Mouse (Mus musculus): ENCODE measurements at regions not wholly inside any gene's neighbourhood (a gene's known extent, or its start where the extent isn't known, plus 50 kb on each side); places are given as distances from the start of the nearest gene placed in this dataset.

- H3K27ac ChIP-seq: no peak overlapping the region
- no peaks in the 10 kb centered on the region for H3K36me3 ChIP-seq
- no peak for DNase-seq (ENCODE audit: low spot score)
- H3K27me3 ChIP-seq (ENCODE audit: low read depth, poor library complexity, severe bottlenecking): no peaks in the 10 kb centered on the region
- no peaks in the 10 kb centered on the region for H3K9me3 ChIP-seq (replicated peaks)
- no peak overlapping the region for H3K4me3 ChIP-seq
- 0 out of 2 replicates have a peak, but pooled peaks cover under 1% of the 10 kb centered on the region for H3K4me1 ChIP-seq
- 91% methylated on average over 3 of the region's 3 CpGs for WGBS
Observed at GRCm38 (mm10) chr14:14607074-14607473, 95.0 kb upstream of the Slc4a7 start.

- no peak for DNase-seq (ENCODE audit: low spot score)
- WGBS: 49% methylated on average over 3 of the region's 3 CpGs
- Histone ChIP-seq H3K4me1 (0 out of 2 replicates have a peak, but pooled peaks cover 3% of the 10 kb centered on the region), H3K27ac (no peak overlapping the region), H3K4me3 (no peak overlapping the region), H3K36me3 (no peaks in the 10 kb centered on the region), H3K27me3 (ENCODE audit: low read depth, poor library complexity, severe bottlenecking) (no peaks in the 10 kb centered on the region), H3K9me3 (replicated peaks) (no peaks in the 10 kb centered on the region)
Observed at GRCm38 (mm10) chr14:14612245-14612644, 89.8 kb upstream of the Slc4a7 start.

GRCm38 (mm10) chr14:14620316-14620715 lies 81.8 kb upstream of the Slc4a7 start:
- DNase-seq (ENCODE audit: low spot score): no peak
- no peaks in the 10 kb centered on the region for H3K9me3 ChIP-seq (replicated peaks)

GRCm38 (mm10) chr14:14628673-14629072 lies 73.4 kb upstream of the Slc4a7 start:
- H3K4me3 ChIP-seq: no peak overlapping the region
- no peak overlapping the region for H3K27ac ChIP-seq
- no peak for DNase-seq (ENCODE audit: low spot score)
- no peaks in the 10 kb centered on the region for H3K9me3 ChIP-seq (replicated peaks)
- peaks cover 19% of the 10 kb centered on the region for H3K4me1 ChIP-seq
- WGBS: 75% methylated on average over 1 of the region's 1 CpGs
- no peaks in the 10 kb centered on the region for H3K27me3 ChIP-seq (ENCODE audit: low read depth, poor library complexity, severe bottlenecking)
- H3K36me3 ChIP-seq: no peaks in the 10 kb centered on the region

More at GRCm38 (mm10) chr14:14620316-14620715, 81.8 kb upstream of the Slc4a7 start:
- 87% methylated on average over 5 of the region's 5 CpGs for WGBS
- Histone ChIP-seq H3K36me3 (no peaks in the 10 kb centered on the region), H3K27ac (no peak overlapping the region), H3K4me3 (no peak overlapping the region), H3K27me3 (ENCODE audit: low read depth, poor library complexity, severe bottlenecking) (no peaks in the 10 kb centered on the region), H3K4me1 (no peaks in the 10 kb centered on the region)

GRCm38 (mm10) chr14:14631750-14632149 lies 70.3 kb upstream of the Slc4a7 start:
- Histone ChIP-seq H3K4me1 (peaks cover 23% of the 10 kb centered on the region), H3K27me3 (ENCODE audit: low read depth, poor library complexity, severe bottlenecking) (no peaks in the 10 kb centered on the region), H3K9me3 (replicated peaks) (no peaks in the 10 kb centered on the region), H3K36me3 (no peaks in the 10 kb centered on the region), H3K4me3 (no peak overlapping the region), H3K27ac (no peak overlapping the region)
- WGBS: 41% methylated on average over 6 of the region's 6 CpGs
- no peak for DNase-seq (ENCODE audit: low spot score)

GRCm38 (mm10) chr14:14632471-14632870 lies 69.6 kb upstream of the Slc4a7 start:
- H3K9me3 ChIP-seq (replicated peaks): no peaks in the 10 kb centered on the region
- peak overlapping the region; percentile 39 for H3K4me3 ChIP-seq
- peaks cover 23% of the 10 kb centered on the region for H3K4me1 ChIP-seq
- peak; percentile 56 for DNase-seq (ENCODE audit: low spot score)
- no peaks in the 10 kb centered on the region for H3K27me3 ChIP-seq (ENCODE audit: low read depth, poor library complexity, severe bottlenecking)
- no peaks in the 10 kb centered on the region for H3K36me3 ChIP-seq
- peak overlapping the region; percentile 61; the same call in 1 of the 2 replicates for H3K27ac ChIP-seq
- under 1% methylated on average over 15 of the region's 15 CpGs for WGBS

GRCm38 (mm10) chr14:14632951-14633931 lies 68.8 kb upstream of the Slc4a7 start:
- Histone ChIP-seq H3K27ac (peak overlapping the region; percentile 47), H3K36me3 (no peaks in the 10 kb centered on the region), H3K9me3 (replicated peaks) (no peaks in the 10 kb centered on the region), H3K4me1 (peaks cover 23% of the 10 kb centered on the region), H3K4me3 (peak overlapping the region; percentile 39), H3K27me3 (ENCODE audit: low read depth, poor library complexity, severe bottlenecking) (no peaks in the 10 kb centered on the region)
- 5% methylated on average over 22 of the region's 22 CpGs for WGBS
- DNase-seq (ENCODE audit: low spot score): peak; percentile 47

- no peak overlapping the region for H3K27ac ChIP-seq
- H3K9me3 ChIP-seq (replicated peaks): no peaks in the 10 kb centered on the region
- H3K4me3 ChIP-seq: no peak overlapping the region
- 49% methylated on average over 2 of the region's 2 CpGs for WGBS
- H3K4me1 ChIP-seq: peaks cover 23% of the 10 kb centered on the region
- H3K27me3 ChIP-seq (ENCODE audit: low read depth, poor library complexity, severe bottlenecking): no peaks in the 10 kb centered on the region
- no peak for DNase-seq (ENCODE audit: low spot score)
- no peaks in the 10 kb centered on the region for H3K36me3 ChIP-seq
Observed at GRCm38 (mm10) chr14:14634021-14634420, 68.1 kb upstream of the Slc4a7 start.

- DNase-seq (ENCODE audit: low spot score): no peak
- peaks cover 5% of the 10 kb centered on the region; the same call in 1 of the 2 replicates for H3K4me1 ChIP-seq
- WGBS: 88% methylated on average over 7 of the region's 7 CpGs
- H3K9me3 ChIP-seq (replicated peaks): no peaks in the 10 kb centered on the region
- no peaks in the 10 kb centered on the region for H3K36me3 ChIP-seq
- H3K4me3 ChIP-seq: no peak overlapping the region
- H3K27me3 ChIP-seq (ENCODE audit: low read depth, poor library complexity, severe bottlenecking): no peaks in the 10 kb centered on the region
- H3K27ac ChIP-seq: no peak overlapping the region
Observed at GRCm38 (mm10) chr14:14639102-14640015, 62.7 kb upstream of the Slc4a7 start.

GRCm38 (mm10) chr14:14640023-14640441 lies 62.0 kb upstream of the Slc4a7 start:
- Histone ChIP-seq H3K27ac (no peak overlapping the region), H3K4me3 (no peak overlapping the region), H3K27me3 (ENCODE audit: low read depth, poor library complexity, severe bottlenecking) (no peaks in the 10 kb centered on the region), H3K4me1 (peaks cover 5% of the 10 kb centered on the region; the same call in 1 of the 2 replicates), H3K36me3 (no peaks in the 10 kb centered on the region), H3K9me3 (replicated peaks) (no peaks in the 10 kb centered on the region)
- 62% methylated on average over 3 of the region's 3 CpGs for WGBS
- no peak for DNase-seq (ENCODE audit: low spot score)

- no peak for DNase-seq (ENCODE audit: low spot score)
- H3K27me3 ChIP-seq (ENCODE audit: low read depth, poor library complexity, severe bottlenecking): no peaks in the 10 kb centered on the region
- no peaks in the 10 kb centered on the region for H3K36me3 ChIP-seq
- peaks cover 5% of the 10 kb centered on the region; the same call in 1 of the 2 replicates for H3K4me1 ChIP-seq
- H3K9me3 ChIP-seq (replicated peaks): no peaks in the 10 kb centered on the region
- H3K27ac ChIP-seq: no peak overlapping the region
- no peak overlapping the region for H3K4me3 ChIP-seq
Observed at GRCm38 (mm10) chr14:14640557-14640956, 61.5 kb upstream of the Slc4a7 start.

- H3K36me3 ChIP-seq: no peaks in the 10 kb centered on the region
- H3K27me3 ChIP-seq (ENCODE audit: low read depth, poor library complexity, severe bottlenecking): no peaks in the 10 kb centered on the region
- H3K4me1 ChIP-seq: peaks cover 5% of the 10 kb centered on the region; the same call in 1 of the 2 replicates
- no peaks in the 10 kb centered on the region for H3K9me3 ChIP-seq (replicated peaks)
- no peak for DNase-seq (ENCODE audit: low spot score)
- no peak overlapping the region for H3K4me3 ChIP-seq
- no peak overlapping the region for H3K27ac ChIP-seq
- WGBS: 96% methylated on average over 3 of the region's 3 CpGs
Observed at GRCm38 (mm10) chr14:14643533-14643932, 58.5 kb upstream of the Slc4a7 start.
